Mouse (Mus musculus): Measurements from ENCODE around the gene Sorcs2. TPM values are rescaled to one million over a fixed set of nuclear protein-coding genes. Genes with fewer than 3 reads are reported as not detected.
A peak's percentile ranks its signal among the peaks of the same experiment; 100 is the strongest.

Sorcs2 gene
- 10 to 100 TPM; 11.4 to 14.6 TPM for total RNA-seq (2021)
- long read RNA-seq, experiment 1, partial matches to known transcripts, result 0 of 6 reads
- long read RNA-seq, experiment 1, other reads (novel, unspliced or antisense), result 6 of 6 reads
- long read RNA-seq, experiment 2, full-length matches to known transcripts, result 3 of 11 reads
- long read RNA-seq, experiment 2, partial matches to known transcripts, result 2 of 11 reads
- long read RNA-seq, experiment 2, other reads (novel, unspliced or antisense), result 6 of 11 reads

DNA sequence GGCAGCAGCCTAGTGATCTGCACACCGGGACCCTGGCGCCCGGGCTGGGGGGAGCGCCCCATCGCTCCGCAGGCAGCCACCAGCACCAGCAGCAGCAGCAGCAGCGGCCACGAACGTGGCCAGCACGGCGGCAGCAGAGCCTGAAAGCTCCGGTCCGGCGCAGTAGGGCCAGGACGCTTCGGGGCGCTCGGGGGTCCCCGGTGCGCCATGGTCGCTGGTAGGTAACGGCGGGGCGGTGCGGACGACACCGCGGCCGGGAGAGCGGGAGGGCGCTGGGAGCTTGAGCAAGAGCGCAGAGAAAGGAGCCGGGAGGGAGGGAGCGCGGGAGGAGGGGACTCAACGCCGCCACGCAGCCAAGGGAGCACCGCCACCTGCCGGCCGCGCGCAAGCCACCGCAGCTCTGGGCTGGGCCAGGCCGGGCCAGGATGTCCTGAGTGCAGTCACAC lies at the start of gene Sorcs2:
Gene Sorcs2 (minus strand): TSS at position 303 of the 446 bp plus-strand sequence.
- peak; percentile 92 for DNase-seq

DNA sequence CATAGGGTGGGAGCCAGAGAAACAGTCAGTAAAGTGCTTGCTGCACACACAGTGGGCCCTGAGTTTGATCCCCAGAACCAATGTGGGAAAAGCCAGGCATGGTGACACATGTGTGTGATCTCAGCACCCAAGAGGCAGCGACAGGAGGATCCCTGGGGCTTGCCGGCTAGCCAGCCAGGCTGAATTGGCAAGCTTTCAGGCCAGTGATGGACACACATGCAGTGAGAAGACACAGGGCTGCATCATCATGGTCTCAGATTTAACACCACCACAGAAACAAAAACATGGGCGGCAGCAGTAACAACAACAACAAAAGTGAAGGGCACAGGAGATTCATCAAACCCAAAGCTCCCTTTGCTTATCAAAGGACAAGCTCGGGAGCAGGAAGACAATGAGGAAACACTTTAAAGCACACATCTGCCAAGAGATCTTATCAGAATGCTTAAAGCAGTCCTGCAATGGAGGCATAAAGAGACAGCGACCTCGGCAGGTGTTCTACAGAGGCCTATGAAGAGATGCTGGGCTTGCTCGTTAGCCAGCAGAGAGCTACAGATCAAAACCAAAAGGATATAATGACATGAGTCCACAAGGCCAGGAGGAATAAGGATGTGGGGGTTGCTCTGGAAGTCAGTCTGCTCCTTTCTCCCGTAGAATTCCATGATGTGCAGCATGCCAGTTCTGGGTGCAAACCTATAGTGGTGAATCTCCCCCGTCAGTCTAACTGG lies 48.4 kb upstream of the Sorcs2 start:
- DNase-seq, result peak; percentile 34

DNA sequence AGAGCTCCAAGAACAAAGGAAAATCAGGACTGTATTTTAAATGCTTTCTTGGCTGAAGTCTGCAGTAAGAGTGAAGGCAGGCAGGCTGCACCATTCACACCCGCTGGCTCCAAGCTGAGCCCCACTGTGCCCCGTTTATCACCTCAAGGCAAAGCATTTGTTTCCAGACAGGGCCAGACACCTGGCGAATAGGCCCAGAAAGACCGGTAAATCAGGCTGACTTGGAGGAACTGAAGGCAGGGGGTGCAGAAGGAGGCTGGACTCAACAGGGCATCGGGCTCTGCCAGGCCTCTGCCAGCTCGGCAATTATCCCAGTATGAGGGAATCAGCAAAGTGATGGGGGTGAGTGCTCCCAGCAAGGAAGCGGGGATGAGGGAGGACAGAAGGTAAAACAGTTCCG lies 47.1 kb upstream of the Sorcs2 start:
- no peak for DNase-seq

DNA sequence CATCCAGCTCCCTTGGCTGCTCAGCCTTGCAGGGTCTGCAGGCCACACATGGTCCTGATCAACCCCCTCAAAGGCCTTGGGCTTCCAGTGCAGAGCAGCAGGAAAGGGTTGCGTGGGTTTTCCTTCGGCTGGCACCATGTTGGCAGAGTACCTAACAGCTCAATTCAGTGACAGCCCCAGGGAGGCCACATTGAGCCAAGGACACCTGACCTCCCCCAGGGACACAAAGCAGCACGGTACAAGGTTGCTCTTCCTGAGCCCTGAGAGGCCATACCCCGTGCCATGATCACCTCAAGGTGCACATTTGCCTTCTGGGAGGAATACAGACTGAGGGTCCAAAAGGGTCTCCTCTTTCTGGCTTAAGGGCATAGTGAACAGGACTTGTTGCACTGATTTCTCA lies 46.7 kb upstream of the Sorcs2 start:
- peak; percentile 50 for DNase-seq

DNA sequence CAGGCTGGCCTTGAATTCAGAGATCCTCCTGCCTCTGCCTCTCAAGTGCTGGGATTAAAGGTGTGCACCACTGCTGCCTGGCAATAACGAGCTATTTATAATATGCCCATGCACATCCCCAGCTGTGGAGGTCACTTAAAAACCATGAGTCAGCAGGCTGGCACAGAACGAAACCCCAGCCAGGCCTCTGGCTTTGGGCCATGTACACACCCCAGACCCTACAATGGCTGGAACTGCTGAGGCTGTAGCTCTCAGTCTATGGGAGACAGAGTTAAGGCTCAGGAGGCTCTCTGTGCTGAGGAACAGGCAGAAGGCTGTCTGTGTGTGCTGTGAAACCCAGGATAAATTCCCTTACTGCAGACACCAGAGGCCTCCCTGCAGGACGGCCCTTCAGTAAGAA lies 42.8 kb upstream of the Sorcs2 start:
- DNase-seq, result peak; percentile 53

DNA sequence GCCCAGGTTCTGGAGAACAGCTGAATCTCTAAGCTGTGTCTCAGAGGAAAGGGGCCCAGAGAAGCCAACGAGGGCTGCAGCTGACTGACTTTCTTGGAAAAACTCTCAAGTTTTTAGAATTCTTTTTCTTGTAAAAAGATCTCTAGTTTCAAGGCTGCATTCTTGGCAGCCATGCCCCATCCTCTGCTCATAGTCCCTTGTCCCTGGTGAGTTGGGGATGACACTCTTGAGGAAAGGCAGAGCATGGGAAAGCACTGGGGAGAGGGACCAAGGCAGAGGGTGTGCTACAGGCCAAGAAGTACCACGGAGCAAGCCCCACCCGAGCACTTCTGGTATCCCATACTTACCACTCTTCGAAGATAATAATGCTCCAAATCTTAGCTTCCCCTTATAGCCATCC lies 38.9 kb upstream of the Sorcs2 start:
- DNase-seq, result peak; percentile 28

DNA sequence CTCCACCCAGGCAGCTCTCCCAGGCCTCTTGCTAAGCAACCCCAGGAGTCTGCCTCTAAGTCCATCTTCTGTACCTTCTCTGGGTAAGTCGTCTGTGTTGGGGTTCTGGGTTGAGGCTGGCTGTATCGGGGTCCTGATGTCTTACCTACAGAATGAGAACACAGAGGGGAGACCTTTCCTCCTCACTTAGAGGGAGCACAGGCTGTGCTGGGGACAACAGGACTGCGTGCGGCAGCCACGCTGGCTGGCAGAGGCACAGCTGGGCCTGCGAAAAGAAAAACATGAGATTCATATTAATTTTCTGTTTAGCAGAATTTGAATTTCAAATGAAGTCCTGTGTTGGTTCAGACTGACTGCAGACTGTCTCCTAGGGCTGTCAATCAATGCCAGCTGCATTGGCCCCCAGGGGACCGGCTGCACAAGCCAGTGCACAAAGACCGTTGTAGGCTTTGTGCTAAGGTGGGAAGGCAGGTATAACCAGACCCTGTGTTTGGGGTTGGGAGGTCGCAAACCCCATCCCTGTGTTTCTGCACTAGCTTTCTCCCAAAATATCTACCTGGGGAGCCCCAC lies 36.5 kb upstream of the Sorcs2 start:
- DNase-seq, result no peak

DNA sequence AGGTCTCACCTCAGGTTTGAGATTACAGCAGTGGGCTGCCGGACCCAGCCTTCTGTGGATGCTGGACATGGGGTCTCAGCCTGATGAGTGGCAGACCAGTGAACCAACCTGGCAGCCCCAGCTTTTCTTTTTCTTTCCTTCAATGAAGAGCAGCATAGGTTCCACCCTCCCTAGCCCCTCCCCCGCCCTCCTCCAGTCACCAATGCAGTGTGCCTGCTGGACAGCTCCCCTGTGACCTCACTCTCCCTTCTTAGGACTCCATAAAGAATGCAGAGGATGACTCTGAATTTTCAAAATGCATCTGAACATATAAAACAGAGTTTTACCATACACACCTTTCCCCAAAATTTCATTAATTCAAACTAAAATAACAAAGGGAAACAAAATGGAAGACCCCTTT lies 33.8 kb upstream of the Sorcs2 start:
- no peak for DNase-seq

DNA sequence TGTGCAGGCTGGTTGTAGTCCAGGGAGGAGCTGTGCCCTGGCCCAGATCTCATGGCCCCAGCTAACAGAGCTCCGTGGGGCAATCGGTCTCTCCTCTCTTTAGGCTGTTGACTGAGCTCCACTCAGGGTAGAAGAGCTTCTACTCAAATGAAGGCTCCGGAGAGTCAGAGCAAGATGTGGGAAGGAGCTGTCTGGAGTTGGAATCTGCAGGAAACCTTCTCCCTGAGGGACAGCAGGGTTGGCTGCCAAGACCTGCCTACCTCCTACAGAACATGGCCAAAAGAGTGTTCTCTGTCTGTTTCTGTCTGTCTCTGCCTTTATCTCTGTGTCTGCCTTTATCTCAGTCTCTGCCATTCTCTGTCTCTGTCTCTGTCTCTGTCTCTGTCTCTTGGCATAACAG lies 31.6 kb upstream of the Sorcs2 start:
- no peak for DNase-seq

DNA sequence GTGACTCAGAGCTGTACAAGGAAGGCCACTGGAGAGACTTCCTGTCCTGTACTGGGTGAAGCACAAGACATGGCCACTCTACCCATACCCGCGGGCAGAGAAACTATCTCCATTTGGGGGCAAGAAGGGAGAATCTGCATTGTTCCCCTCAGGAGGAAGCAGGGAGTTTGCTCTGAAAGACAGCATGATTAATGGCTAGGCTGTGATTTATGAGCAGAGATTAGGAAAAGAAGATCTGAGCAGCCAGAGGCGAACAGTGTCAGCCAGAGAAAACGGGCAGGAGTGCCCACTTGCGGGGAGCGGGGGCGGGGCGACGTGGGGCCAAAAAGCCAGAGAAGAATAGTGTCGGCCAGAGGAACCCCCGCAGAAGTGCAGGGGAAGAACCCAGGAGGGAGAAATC lies 29.9 kb upstream of the Sorcs2 start:
- peak; percentile 42 for DNase-seq

DNA sequence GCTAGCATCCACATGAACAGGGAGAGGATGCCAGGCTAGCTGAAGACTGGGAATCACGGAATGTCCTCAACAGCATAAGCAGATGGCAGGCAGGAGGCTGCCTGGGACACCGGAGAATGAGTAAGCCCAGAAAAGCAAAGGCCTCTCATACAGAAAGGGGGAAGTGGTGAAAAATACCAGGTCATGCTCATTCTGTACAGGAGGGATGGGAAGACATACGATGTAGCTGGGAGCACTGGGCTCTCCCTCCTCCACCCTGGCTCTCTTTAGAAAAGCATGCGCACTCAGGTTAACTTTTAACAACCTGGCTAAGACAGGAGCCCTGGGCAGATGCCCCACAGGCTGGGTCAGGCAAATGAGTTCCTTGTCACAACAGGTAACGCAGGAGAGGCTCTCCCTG lies 28.5 kb upstream of the Sorcs2 start:
- DNase-seq, result no peak

DNA sequence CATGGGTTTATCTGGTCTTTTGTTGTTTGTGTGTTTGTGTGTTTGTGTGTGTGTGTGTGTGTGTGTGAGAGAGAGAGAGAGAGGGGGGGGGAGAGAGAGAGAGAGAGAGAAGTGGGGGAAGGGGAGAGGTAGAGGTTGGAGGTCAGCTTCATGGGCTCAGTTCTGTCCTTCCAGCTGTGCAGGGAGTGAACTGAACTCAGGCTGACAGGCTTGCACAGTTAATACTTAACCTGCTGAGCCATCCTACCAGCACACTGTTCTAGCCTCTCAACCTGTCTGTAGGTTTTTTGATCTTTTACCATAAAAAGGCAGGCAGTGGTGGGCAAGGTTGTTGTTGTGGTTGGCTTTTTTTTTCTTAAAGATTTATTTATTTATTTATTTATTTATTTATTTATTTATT lies 26.7 kb upstream of the Sorcs2 start:
- no peak for DNase-seq

DNA sequence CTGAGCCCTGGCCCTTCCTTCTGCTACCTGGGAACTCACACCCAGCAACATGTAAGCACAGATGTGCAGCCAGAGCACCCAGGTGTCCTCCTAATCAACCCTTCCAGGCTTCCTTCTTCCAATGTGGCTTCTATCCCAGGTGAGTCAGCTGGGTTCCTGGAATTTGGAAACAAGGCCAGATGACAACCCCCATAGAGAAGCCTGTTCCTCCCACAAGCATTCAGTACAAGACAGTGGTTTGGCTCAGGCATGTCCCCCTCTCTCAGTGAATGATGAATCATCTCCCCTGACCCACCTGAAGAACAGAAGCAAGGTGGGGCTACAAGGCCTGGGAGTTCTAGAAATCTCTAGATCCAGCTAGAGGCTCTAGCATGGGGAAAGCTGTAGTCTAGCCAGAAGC lies 24.8 kb upstream of the Sorcs2 start:
- DNase-seq, result no peak

DNA sequence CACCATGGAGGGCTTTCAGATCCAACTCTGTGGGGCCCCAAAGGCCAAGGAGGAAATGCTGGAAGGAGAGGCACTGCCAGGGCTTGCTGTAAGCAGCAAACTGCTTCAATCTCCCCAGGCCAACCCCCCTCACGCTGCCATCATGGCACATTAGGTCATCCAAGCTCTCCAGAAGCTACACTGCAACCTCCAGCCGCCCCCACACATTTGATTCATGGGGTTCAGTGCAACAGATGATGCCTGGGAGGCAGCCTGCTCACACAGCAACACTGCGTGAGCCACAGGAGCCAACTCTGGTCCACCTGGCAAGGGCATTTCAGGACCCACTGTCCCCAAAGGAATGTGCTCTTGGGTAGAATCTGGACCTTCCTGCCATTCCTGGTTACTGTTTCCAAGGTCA lies 21.9 kb upstream of the Sorcs2 start:
- DNase-seq, result no peak

DNA sequence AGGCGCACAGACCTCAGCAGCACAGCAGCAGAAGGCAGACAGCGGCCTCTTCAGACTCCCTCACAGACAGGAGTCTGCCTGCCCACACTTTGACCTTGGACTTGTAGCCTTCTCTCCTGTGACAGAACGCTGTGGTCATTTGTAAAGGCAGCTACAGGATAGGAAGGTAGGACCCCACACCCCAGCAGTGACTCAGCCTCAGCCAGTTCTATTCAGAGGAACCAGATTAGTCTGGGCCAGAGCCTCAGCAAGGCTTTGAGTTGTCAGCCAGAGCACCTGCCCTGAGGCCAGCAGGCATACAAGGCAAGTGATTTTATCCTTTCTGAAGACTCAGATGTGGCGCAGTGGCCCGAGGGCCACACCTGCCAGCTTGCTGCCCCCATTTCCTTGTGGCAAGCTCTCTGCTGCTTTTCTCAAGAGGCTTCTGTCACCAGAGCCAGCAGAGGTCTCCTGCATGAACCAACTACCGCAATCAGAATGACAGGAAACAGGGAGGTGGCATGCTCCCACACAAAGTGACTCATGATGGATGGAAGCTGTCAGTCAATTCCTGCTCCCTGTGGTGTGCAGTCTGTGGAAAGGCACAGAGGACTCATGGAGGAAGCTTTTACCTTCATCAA lies 16.9 kb upstream of the Sorcs2 start:
- DNase-seq, result peak; percentile 18

DNA sequence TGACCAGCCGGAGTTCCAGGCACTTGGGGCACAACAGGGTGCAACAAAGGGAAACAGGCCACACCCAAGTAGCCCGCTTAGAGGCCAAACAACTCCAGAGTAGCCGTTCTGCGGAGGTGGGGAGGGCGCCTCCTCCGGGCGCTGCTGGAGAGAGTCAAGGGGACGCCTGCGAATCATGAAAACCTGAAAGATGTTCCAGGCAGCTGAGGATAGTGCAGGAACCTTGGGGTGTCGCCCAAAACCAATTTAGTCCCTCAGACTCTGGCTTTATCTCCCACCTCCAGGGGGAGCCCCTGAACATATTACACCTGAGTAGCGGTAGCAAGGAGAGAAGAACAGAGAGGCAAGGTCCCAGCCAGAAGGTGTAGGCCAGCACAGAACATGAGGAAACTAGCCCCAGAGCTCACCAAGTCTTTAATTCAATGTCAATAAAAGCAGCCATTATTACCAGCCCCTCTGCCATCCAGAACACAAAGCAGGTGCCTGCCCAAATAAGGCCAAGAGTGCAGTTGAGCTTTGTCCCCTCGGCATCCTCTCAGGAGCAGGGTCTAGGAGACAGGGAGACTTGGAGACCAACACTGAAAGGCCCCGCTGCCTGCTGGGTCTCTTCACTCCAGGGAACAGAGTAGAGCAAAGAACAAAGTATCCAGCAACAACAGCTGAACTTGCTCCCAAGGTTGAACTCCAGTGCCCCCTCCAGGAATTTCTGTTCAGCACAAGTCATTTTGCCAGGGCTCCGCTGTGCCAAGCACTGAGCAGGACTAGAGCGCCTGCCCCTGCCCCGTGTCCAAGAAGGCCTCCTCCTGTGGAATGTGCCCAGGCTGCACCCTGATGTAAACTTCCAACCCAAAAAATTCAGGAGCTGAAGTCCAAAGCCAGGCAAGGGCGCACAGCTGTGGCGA lies 775 bp upstream of the Sorcs2 start:
- peak; percentile 79 for DNase-seq

DNA sequence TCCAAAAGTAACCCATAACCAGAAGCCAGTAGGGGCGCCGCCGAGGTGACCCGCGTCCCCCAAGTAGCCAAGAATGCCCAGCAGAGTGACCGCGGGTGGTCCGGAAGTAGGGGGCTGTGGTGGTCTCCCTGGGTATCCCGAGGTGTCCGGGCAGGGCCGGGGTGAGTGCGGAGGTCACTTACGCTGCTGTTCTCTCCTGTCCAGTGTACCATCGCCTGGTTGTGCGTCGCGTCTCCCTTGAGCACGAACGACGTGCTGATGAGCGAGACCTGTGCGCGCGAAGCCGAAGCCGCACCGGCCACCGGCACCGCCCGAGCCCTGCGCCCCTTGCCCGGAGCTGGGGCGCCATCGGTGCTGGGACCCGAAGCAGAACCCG lies 567 bp downstream of the Sorcs2 start:
- no peak for DNase-seq

DNA sequence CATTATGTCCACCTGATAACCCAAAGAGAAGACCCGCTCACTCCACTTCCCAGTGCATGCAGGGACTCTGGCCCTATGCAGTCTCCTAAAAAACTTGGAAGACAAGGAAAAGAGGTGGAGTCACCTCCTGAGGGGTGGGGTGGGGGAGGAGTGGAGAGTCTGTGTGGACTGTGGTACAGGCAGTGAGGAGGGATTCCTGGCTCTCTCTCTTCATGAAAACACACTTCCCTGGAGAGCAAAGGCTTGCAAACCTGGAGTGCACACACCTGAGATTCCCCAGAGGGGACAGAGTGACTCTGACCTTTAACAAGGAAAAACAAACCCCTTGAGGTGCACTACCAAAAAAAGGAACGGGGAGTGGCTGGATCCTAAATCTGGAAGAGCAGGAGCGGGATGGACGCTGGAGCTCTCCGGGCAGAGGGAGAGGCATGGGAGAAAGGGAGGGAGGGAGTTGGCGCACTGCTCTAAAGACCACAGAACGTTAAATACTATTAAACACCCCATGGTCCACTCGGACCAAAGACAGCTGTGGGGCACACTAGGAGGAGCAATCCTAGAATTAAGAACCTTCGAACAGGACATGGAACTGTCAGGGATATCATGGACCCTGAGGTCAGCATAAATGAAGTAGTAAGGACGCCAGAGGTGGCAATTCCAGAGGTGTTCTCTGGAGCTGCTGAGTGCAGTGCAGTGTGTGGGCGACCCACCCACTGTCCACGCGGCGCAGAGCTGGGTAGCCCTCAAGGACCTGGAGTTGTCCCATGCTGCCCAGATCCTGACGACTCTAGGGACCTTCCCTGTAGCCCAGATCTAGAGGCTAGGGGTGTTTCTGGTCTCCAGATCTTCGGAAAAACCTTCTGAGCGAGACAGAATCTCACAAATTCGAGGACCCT lies 1.2 kb downstream of the Sorcs2 start:
- no peak for DNase-seq

DNA sequence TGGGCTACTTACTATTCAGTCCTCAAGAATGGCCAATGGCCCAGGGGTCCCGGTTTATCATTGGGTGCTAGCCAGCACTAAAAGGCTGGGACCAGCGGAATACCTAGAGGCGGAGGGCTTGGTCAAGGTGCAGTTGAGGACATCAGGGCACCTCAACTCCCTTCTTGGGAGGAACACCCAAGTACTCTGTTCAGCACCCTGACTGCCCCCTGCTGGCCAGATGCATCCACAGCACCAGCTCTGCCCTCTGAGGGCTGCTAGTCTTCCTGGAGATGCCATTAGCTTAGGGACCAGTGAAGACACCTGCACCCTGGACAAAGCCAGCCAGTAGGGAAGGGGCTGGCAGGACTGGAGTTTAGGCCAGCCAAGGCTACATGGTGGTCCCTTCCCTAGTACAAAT lies 1.9 kb downstream of the Sorcs2 start:
- peak; percentile 90 for DNase-seq

DNA sequence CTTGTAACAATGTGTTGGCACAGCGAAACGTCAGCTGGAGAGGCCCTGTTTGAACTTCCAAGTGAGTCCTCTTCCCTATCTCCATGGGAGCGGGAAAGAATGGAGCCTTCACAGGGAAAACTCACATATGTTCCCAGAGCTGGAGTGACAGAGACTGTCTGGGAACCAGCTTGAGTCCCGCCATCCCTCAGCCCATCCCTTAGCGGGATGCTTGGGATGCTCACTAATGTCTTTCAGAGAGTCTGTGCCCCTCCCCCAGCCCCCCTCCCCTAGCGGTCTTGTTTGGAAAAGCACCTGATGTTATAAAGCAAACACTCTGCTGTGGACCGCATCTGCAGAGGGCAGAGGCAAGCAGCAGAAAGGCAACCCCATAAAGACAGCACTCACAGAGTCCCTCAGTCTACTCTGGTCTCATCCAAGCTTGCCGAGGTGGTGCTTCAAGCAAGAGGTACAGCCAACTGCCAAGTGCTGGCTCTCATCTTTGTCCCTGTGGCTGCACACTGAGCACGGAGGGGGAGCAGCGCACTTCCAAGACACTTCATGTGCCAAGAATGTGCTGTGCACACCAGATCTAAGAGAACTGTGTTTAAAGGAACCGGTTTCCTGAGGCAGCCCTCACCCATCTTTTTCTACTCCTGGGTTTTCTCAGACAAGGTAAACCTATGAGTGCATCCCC lies 3.0 kb downstream of the Sorcs2 start:
- no peak for DNase-seq

DNA sequence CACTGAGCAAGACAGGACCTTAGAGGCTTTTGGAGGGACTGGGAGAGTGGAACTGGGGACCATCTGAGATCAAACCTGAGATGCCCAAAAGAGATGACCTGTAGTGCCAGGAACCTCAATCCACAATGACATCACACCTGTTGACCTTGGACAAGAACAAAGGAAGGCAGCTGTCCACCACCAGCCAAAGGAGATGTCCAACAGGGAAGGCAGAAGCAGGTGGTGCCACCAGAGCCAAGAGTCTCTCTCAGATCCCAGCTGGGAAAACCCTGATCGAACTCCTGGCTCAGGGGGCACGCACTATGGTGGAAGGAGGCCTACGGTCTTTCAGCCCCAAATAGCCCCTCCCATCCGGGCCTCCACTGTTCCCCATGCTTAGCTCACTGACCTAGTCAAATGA lies 6.2 kb downstream of the Sorcs2 start:
- no peak for DNase-seq
